Mouse (Mus musculus) B cell, adult (primary cell): ENCODE data around the gene Dyrk1b. TPM values are rescaled to one million over a fixed set of nuclear protein-coding genes. Genes with fewer than 3 reads are reported as not detected.

Experiments used
- total RNA-seq: library from RNA; stranded (reverse); gene quantifications from 4 replicates; pipeline ENCODE4 v1.2.4, GENCODE M21; 2023; ENCODE audit not compliant: inconsistent age

The Dyrk1b gene
- total RNA-seq, result 20.5 to 23.5 TPM (median 21.3 TPM) in 4 replicates

GRCm38 (mm10) chr7:28179228-28179627, at the start of gene Dyrk1b:
Dyrk1b (plus strand) TSS chr7:28179469.

GRCm38 (mm10) chr7:28169489-28170422, 9.5 kb upstream of the Dyrk1b start, which contains the start of gene Fbl:
Fbl (plus strand) TSS chr7:28169710.

Other genes starting within 250 kb of the Dyrk1b start
- 10.3 to 12.3 TPM (median 11.8 TPM) in 4 replicates for gene Zfp780b, start 200.3 kb upstream of the Dyrk1b start, total RNA-seq
- gene Zfp850, start 165.4 kb upstream of the Dyrk1b start, total RNA-seq, result 7.4 to 12.5 TPM (median 9.7 TPM) in 4 replicates
- gene Psmc4, start 129.4 kb upstream of the Dyrk1b start, total RNA-seq, result 110 to 133 TPM (median 123 TPM) in 4 replicates
- gene Fcgbp, start 108.2 kb upstream of the Dyrk1b start, total RNA-seq, result not detected in 4 replicates
- not detected in 4 replicates for gene 9530053A07Rik, start 50.0 kb upstream of the Dyrk1b start, total RNA-seq
- gene Fbl, start 9.8 kb upstream of the Dyrk1b start, total RNA-seq, result 234 to 240 TPM (median 237 TPM) in 4 replicates
- gene Eid2, start 88.4 kb downstream of the Dyrk1b start, total RNA-seq, result 1.1 to 1.7 TPM (median 1.2 TPM) in 4 replicates
- gene Eid2b, start 98.3 kb downstream of the Dyrk1b start, total RNA-seq, result 2.6 to 4.1 TPM (median 3.5 TPM) in 4 replicates
- gene Selenov, start 111.7 kb downstream of the Dyrk1b start, total RNA-seq, result not detected in 4 replicates
- not detected in 4 replicates for gene Dll3, start 122.8 kb downstream of the Dyrk1b start, total RNA-seq
- gene Timm50, start 132.6 kb downstream of the Dyrk1b start, total RNA-seq, result 38.7 to 46.9 TPM (median 40.5 TPM) in 4 replicates
- gene Supt5, start 159.3 kb downstream of the Dyrk1b start, total RNA-seq, result 158 to 171 TPM (median 163 TPM) in 4 replicates
- 3,144 to 3,281 TPM (median 3,251 TPM) in 4 replicates for gene Rps16, start 171.2 kb downstream of the Dyrk1b start, total RNA-seq
- 130 to 140 TPM (median 135 TPM) in 4 replicates for gene Plekhg2, start 193.1 kb downstream of the Dyrk1b start, total RNA-seq
- 825 to 993 TPM (median 925 TPM) in 4 replicates for gene Zfp36, start 200.8 kb downstream of the Dyrk1b start, total RNA-seq
- 14.1 to 19.0 TPM (median 15.8 TPM) in 4 replicates for gene Med29, start 213.2 kb downstream of the Dyrk1b start, total RNA-seq
- gene Paf1, start 213.5 kb downstream of the Dyrk1b start, total RNA-seq, result 151 to 162 TPM (median 156 TPM) in 4 replicates